Mouse (Mus musculus) midbrain, postnatal 0 days (tissue): Measurements from ENCODE around the gene Ralgps1. TPM values are rescaled to one million over a fixed set of nuclear protein-coding genes. Genes with fewer than 3 reads are reported as not detected.

Source experiments
- ATAC-seq: fragments of 200-750 bp; cut with Nextera tagmentation; 2 replicates; pipeline ENCODE4 v1.8.0; 2017; ENCODE audit warnings: moderate number of reproducible peaks, mild to moderate bottlenecking, moderate TSS enrichment, moderate library complexity; ENCODE audit not compliant: low FRiP score
- DNase-seq: peaks from one replicate; pipeline ENCODE4 v3.0.0-alpha.2; 2015; ENCODE audit warnings: low spot score
- H3K27ac ChIP-seq: fragments of 300-500 bp; sonication (generic); 2 replicates; pipeline ENCODE4 v1.5.1; 2014; ENCODE audit warnings: low read depth, mild to moderate bottlenecking, low read length, mixed read lengths
- H3K27me3 ChIP-seq: fragments of 300-500 bp; sonication (generic); 2 replicates; pipeline ENCODE4 v1.6.1; 2014; ENCODE audit warnings: low read length, control low read depth, mixed read lengths; ENCODE audit not compliant: insufficient read depth
- H3K36me3 ChIP-seq: fragments of 300-500 bp; sonication (generic); 2 replicates; pipeline ENCODE4 v1.6.1; 2014; ENCODE audit warnings: low read length, control low read depth, mixed read lengths; ENCODE audit not compliant: insufficient read depth
- H3K4me1 ChIP-seq: fragments of 300-500 bp; sonication (generic); 2 replicates; pipeline ENCODE4 v1.6.1; 2014; ENCODE audit warnings: mild to moderate bottlenecking, control low read depth, antibody characterized with exemption, low read length, mixed read lengths; ENCODE audit not compliant: insufficient read depth
- H3K4me2 ChIP-seq: fragments of 300-500 bp; sonication (generic); 2 replicates; pipeline ENCODE4 v1.6.1; 2014; ENCODE audit warnings: low read depth, mild to moderate bottlenecking, low read length, mixed read lengths; ENCODE audit not compliant: poor library complexity, severe bottlenecking
- H3K4me3 ChIP-seq: fragments of 300-500 bp; sonication (generic); 2 replicates; pipeline ENCODE4 v1.5.1; 2014; ENCODE audit warnings: low read depth, mild to moderate bottlenecking, low read length, moderate library complexity
- H3K9ac ChIP-seq: fragments of 300-500 bp; sonication (generic); replicated peaks from 2 replicates; pipeline ENCODE4 v1.6.1; 2014; ENCODE audit warnings: mild to moderate bottlenecking, low read length, moderate library complexity, mixed read lengths; ENCODE audit not compliant: poor library complexity, severe bottlenecking
- H3K9me3 ChIP-seq: fragments of 300-500 bp; sonication (generic); 2 replicates; pipeline ENCODE4 v1.6.1; 2016; ENCODE audit warnings: low read length, control low read depth
- CTCF ChIP-seq: IDR thresholded peaks from 2 replicates; pipeline ENCODE4 v1.5.1; 2016; ENCODE audit warnings: antibody characterized with exemption, mild to moderate bottlenecking
- WGBS: fragments of 180-500 bp; shearing (Covaris S2); extraction: QIAGEN DNeasy Blood & Tissue Kit; methylation state at CpG from one replicate; pipeline ENCODE4 v1.1.7; 2014; 5-methylcytosine and 5-hydroxymethylcytosine counted together
- polyA plus RNA-seq: library from polyadenylated mRNA; unstranded; fragments of >200 nt; fragmentation: Nextera tagmentation; extraction: Ambion mirVana; gene quantifications from 2 replicates; pipeline ENCODE4 v1.2.1, GENCODE M21; 2015
- total RNA-seq: library from RNA; depleted of rRNA; stranded (reverse); fragments of >200 nt; gene quantifications from 2 replicates; pipeline ENCODE4 v1.2.3, GENCODE M21; 2014

Ralgps1 gene
- total and polyA plus RNA-seq, 2 experiments from 2014 or later = 26.4 to 74.6 TPM

- ATAC-seq = no peak
- TF ChIP-seq CTCF = no peak
- no peak for DNase-seq
Measured at GRCm38 (mm10) chr2:33179930-33180630, 191.2 kb downstream of the Ralgps1 start.

DNA sequence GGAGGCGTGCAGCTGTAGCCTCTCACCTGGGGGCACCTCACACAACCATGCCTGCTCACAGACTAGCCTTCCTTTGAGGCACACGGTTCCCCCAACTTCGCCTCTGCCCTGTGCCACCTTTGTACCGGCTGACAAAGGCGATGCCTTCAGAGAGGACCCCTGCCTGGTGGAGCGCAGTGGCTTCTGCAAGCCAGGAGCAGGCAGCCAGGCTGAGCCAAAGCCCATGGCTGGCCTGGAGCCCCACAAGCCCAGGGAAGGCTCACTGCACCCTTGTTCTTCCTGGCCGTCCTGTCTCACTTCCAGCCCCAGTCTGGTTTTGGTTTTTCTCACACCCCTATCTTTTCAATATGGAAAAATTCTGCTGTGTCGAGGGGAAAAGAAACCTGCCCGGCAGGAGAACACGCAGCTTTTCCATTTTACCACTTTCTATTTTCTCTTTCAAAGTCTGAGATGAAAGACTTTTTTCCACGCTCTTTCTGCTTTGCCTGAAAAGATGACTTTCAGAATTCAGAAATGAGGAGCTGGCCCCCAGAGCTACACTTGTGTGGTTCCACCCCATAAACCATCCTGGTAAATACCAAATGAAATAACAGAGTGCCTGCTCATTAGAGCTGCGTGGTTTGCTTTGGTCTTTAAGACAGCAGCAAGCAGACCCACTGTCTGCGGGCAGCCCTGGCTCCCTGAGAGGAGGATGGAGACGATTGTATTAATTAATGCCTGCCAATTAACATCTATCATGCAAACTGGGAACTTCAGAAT, 191.9 kb downstream of the Ralgps1 start:
- Histone ChIP-seq H3K9me3 (no peaks in the 10 kb centered on the region), H3K27ac (0 out of 2 replicates have a peak overlapping the region, but pooled peaks have one; percentile 38), H3K4me3 (no peak overlapping the region), H3K9ac (no peak overlapping the region), H3K36me3 (no peaks in the 10 kb centered on the region), H3K4me1 (peaks cover 9% of the 10 kb centered on the region; the same call in 1 of the 2 replicates), H3K27me3 (no peaks in the 10 kb centered on the region), H3K4me2 (no peak overlapping the region)
- ATAC-seq (no peak), DNase-seq (no peak)
- WGBS = 29% methylated on average over 14 of the region's 14 CpGs
- TF ChIP-seq CTCF = no peak

More at GRCm38 (mm10) chr2:33179930-33180630, 191.2 kb downstream of the Ralgps1 start:
- no peak overlapping the region for H3K27ac ChIP-seq
- H3K4me3 ChIP-seq = no peak overlapping the region
- no peak overlapping the region for H3K9ac ChIP-seq
- no peaks in the 10 kb centered on the region for H3K36me3 ChIP-seq
- WGBS = 49% methylated on average over 16 of the region's 16 CpGs
- H3K4me1 ChIP-seq = peaks cover 9% of the 10 kb centered on the region; the same call in 1 of the 2 replicates
- H3K4me2 ChIP-seq = no peak overlapping the region
- no peaks in the 10 kb centered on the region for H3K9me3 ChIP-seq
- H3K27me3 ChIP-seq = no peaks in the 10 kb centered on the region

- H3K4me1 ChIP-seq = peaks cover 9% of the 10 kb centered on the region; the same call in 1 of the 2 replicates
- H3K36me3 ChIP-seq = peaks cover under 1% of the 10 kb centered on the region
- TF ChIP-seq CTCF = no peak
- H3K4me2 ChIP-seq = no peak overlapping the region
- H3K9me3 ChIP-seq = no peaks in the 10 kb centered on the region
- no peak overlapping the region for H3K4me3 ChIP-seq
- 52% methylated on average over 11 of the region's 11 CpGs for WGBS
- no peak overlapping the region for H3K9ac ChIP-seq
- no peaks in the 10 kb centered on the region for H3K27me3 ChIP-seq
- peak; percentile 61 for ATAC-seq
- peak; percentile 80 for DNase-seq
- H3K27ac ChIP-seq = no peak overlapping the region
Measured at GRCm38 (mm10) chr2:33178243-33178932, 192.9 kb downstream of the Ralgps1 start.

- no peak for ATAC-seq
- Histone ChIP-seq H3K27ac (peak overlapping the region; percentile 18; the same call in 1 of the 2 replicates), H3K27me3 (no peaks in the 10 kb centered on the region), H3K4me1 (peaks cover 9% of the 10 kb centered on the region; the same call in 1 of the 2 replicates), H3K9ac (no peak overlapping the region), H3K4me3 (no peak overlapping the region), H3K36me3 (peaks cover 8% of the 10 kb centered on the region), H3K4me2 (no peak overlapping the region), H3K9me3 (no peaks in the 10 kb centered on the region)
- no peak for DNase-seq
- TF ChIP-seq CTCF = no peak
- WGBS = 84% methylated on average over 12 of the region's 12 CpGs
Measured at GRCm38 (mm10) chr2:33177443-33178242, 193.6 kb downstream of the Ralgps1 start.

DNA sequence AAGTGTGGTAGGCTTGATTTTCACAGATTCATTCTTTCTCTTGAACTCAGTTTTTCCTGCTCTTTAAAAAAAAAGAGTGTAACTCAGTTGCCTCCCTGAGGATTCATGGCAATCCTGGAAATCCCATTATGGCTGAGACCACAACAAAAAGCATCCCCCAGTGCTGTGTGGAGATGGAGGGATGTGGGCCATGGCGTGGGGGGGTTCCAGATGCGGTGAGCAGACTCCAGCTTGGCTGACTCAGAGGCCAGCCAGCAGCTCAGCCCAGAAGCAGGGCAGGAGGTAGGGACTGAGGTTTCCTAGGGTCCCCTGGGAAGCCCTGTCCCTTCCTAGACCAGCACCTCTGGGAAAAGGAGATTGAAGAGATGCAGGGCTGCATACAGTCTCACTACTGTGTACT, 194.4 kb downstream of the Ralgps1 start:
- peak overlapping the region; percentile 18; the same call in 1 of the 2 replicates for H3K27ac ChIP-seq
- no peak overlapping the region for H3K4me3 ChIP-seq
- no peaks in the 10 kb centered on the region for H3K27me3 ChIP-seq
- peaks cover 9% of the 10 kb centered on the region; the same call in 1 of the 2 replicates for H3K4me1 ChIP-seq
- WGBS = 14% methylated on average over 2 of the region's 2 CpGs
- no peaks in the 10 kb centered on the region for H3K9me3 ChIP-seq
- H3K9ac ChIP-seq = no peak overlapping the region
- TF ChIP-seq CTCF = no peak
- H3K4me2 ChIP-seq = no peak overlapping the region
- H3K36me3 ChIP-seq = peaks cover 15% of the 10 kb centered on the region
- ATAC-seq (no peak), DNase-seq (no peak)
